Mouse (Mus musculus) cerebellum, adult 9-10 months (tissue): ENCODE measurements around the gene Ston1.

Experiments used
- DNase-seq: peaks from one replicate; pipeline ENCODE4 v3.0.0; 2022

Ston1 gene

GRCm38 (mm10) chr17:88696656-88697333, 99.3 kb downstream of the Ston1 start:
- DNase-seq, result no peak

GRCm38 (mm10) chr17:88700901-88701300, 103.4 kb downstream of the Ston1 start:
- DNase-seq, result no peak

- no peak for DNase-seq
Observed at GRCm38 (mm10) chr17:88702345-88702744, 104.9 kb downstream of the Ston1 start.

DNA sequence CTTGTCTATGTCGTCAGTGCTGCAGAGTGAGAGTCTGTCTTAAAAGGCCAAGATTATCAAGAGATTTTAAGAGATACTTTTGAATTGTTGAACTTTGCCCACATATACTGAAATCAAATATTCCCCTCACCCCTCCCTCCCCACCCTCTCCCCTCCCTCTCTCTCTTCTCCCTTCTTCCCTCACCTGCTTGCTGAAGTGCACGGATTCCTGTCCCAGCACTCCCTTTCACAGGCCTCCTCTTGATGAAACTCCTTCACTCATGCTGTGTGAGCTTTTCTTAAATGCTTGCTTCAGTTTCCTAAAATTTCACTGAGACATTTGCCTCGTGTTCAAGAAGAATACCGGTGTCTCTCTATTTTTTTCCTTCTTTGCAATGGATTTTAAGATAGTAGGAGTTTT, 105.6 kb downstream of the Ston1 start:
- no peak for DNase-seq

DNA sequence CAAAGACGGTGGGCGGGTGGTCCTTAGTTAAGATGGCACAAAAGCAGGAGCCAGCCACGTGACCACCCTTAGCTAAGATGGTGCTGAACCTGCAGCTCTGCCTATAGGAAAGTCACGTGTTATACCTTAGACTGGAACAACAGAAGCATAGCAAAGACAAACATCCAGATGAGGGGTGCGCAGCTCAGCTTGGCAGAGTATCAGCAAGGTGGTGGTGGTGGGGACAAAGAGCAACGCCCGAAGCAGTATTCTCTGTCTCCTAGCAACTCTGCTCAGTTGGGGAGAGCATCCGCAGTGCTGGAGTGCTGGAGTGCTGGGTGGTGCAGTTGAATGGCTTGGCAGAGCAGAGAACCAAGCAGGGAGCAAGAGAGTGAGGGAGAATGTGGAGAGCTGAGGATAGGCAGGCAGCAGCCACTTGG, 108.8 kb downstream of the Ston1 start:
- no peak for DNase-seq
